Mouse (Mus musculus): ENCODE results near the gene Camk1d. TPM values are rescaled to one million over a fixed set of nuclear protein-coding genes. Genes with fewer than 3 reads are reported as not detected.

Camk1d gene
- polyA plus RNA-seq, 1 experiment from 2014 or later = 5.6 TPM

- 68% methylated on average over 7 of the region's 7 CpGs for WGBS
- Histone ChIP-seq H3K36me3 (ENCODE audit: control insufficient read depth, insufficient read depth, low read length) (no peaks in the 10 kb centered on the region), H3K27me3 (ENCODE audit: control insufficient read depth, insufficient read depth, low read length) (no peaks in the 10 kb centered on the region), H3K9me3 (ENCODE audit: control insufficient read depth, low read length) (no peaks in the 10 kb centered on the region), H3K4me3 (ENCODE audit: control insufficient read depth in 1 of 2, insufficient read depth in 1 of 2, low read depth in 1 of 2, low read length in 2 of 2) (no peak overlapping the region), H3K27ac (replicated peaks in 1 of 2; ENCODE audit: control insufficient read depth in 1 of 2, insufficient read depth in 1 of 2, low read depth in 2 of 2, low read length in 2 of 2) (no peak overlapping the region), H3K4me1 (ENCODE audit: control insufficient read depth in 2 of 2, insufficient read depth in 2 of 2, low read length in 2 of 2) (no peaks in the 10 kb centered on the region; a peak in 1 of 4 replicates), H3K4me2 (ENCODE audit: low read length) (no peak overlapping the region), H3K9ac (ENCODE audit: low read length) (no peak overlapping the region)
- no peak for ATAC-seq (ENCODE audit: insufficient number of reproducible peaks, insufficient read depth, low FRiP score, low read depth)
Observed at GRCm38 (mm10) chr2:5729931-5730330, 15.6 kb upstream of the Camk1d start.

- Histone ChIP-seq H3K36me3 (ENCODE audit: control insufficient read depth, insufficient read depth, low read length) (no peaks in the 10 kb centered on the region), H3K4me3 (ENCODE audit: control insufficient read depth in 1 of 2, insufficient read depth in 1 of 2, low read depth in 1 of 2, low read length in 2 of 2) (no peak overlapping the region), H3K4me2 (ENCODE audit: low read length) (no peak overlapping the region), H3K27ac (replicated peaks in 1 of 2; ENCODE audit: control insufficient read depth in 1 of 2, insufficient read depth in 1 of 2, low read depth in 2 of 2, low read length in 2 of 2) (no peak overlapping the region), H3K9me3 (ENCODE audit: control insufficient read depth, low read length) (no peaks in the 10 kb centered on the region), H3K27me3 (ENCODE audit: control insufficient read depth, insufficient read depth, low read length) (no peaks in the 10 kb centered on the region), H3K4me1 (ENCODE audit: control insufficient read depth in 2 of 2, insufficient read depth in 2 of 2, low read length in 2 of 2) (no peaks in the 10 kb centered on the region; a peak in 1 of 4 replicates), H3K9ac (ENCODE audit: low read length) (no peak overlapping the region)
- 31% methylated on average over 8 of the region's 8 CpGs for WGBS
- ATAC-seq (ENCODE audit: insufficient number of reproducible peaks, insufficient read depth, low FRiP score, low read depth) = no peak
Observed at GRCm38 (mm10) chr2:5725028-5725701, 10.8 kb upstream of the Camk1d start.

DNA sequence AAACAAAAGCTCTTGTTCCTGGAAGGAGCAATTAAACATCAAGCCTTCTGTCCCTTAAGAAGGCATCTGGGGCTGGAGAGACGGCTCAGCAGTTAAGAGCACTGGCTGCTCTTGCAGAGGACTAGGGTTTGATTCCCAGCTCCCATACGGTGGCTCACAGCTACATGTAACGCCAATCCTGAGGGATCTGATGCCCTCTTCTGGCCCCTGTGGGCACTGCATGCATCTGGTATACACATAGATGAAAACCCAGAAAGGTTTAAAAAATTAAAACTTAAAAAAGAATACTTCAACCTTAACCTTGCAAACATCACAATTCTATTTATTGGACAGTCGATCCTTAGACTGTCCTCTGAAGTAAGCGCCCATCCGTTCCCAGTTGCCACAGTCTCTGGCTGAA is 3.4 kb upstream of the Camk1d start:
- Histone ChIP-seq H3K4me2 (ENCODE audit: low read length) (no peak overlapping the region), H3K27ac (replicated peaks in 1 of 2; ENCODE audit: control insufficient read depth in 1 of 2, insufficient read depth in 1 of 2, low read depth in 2 of 2, low read length in 2 of 2) (no peak overlapping the region), H3K27me3 (ENCODE audit: control insufficient read depth, insufficient read depth, low read length) (peaks cover 13% of the 10 kb centered on the region), H3K36me3 (ENCODE audit: control insufficient read depth, insufficient read depth, low read length) (no peaks in the 10 kb centered on the region), H3K9me3 (ENCODE audit: control insufficient read depth, low read length) (peaks cover 6% of the 10 kb centered on the region), H3K9ac (ENCODE audit: low read length) (no peak overlapping the region), H3K4me1 (ENCODE audit: control insufficient read depth in 2 of 2, insufficient read depth in 2 of 2, low read length in 2 of 2) (peaks cover 6 to 8% of the 10 kb centered on the region in 2 experiments; a peak in 3 of 4 replicates), H3K4me3 (ENCODE audit: control insufficient read depth in 1 of 2, insufficient read depth in 1 of 2, low read depth in 1 of 2, low read length in 2 of 2) (no peak overlapping the region)
- no peak for ATAC-seq (ENCODE audit: insufficient number of reproducible peaks, insufficient read depth, low FRiP score, low read depth)
- 89% methylated on average over 6 of the region's 6 CpGs for WGBS

DNA sequence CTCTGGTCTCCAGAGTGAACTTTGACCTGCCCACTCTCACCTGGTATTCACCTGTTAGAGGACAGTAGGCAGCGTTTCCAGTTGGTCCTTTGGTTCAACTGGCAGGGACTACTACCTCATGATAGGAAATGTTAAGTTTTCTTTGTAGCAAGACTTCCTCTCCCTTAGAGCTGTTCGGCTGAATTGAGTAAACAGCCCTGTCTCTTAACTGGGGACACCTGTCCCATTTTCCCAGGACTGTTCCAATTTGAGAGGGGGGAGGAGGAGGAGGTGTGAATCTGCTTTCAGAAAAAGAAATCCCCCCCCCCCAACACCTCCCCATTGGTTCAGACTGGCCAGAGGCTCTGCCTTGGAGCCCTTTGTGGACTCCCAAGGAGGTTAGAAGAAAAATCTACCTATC is 1.2 kb upstream of the Camk1d start:
- no peak overlapping the region for H3K4me2 ChIP-seq (ENCODE audit: low read length)
- peaks cover 6 to 8% of the 10 kb centered on the region in 2 experiments; a peak in 3 of 4 replicates for H3K4me1 ChIP-seq (ENCODE audit: control insufficient read depth in 2 of 2, insufficient read depth in 2 of 2, low read length in 2 of 2)
- no peak overlapping the region for H3K4me3 ChIP-seq (ENCODE audit: control insufficient read depth in 1 of 2, insufficient read depth in 1 of 2, low read depth in 1 of 2, low read length in 2 of 2)
- H3K9ac ChIP-seq (ENCODE audit: low read length) = no peak overlapping the region
- H3K27me3 ChIP-seq (ENCODE audit: control insufficient read depth, insufficient read depth, low read length) = peaks cover 23% of the 10 kb centered on the region
- 38% methylated on average over 2 of the region's 2 CpGs for WGBS
- H3K27ac ChIP-seq (replicated peaks in 1 of 2; ENCODE audit: control insufficient read depth in 1 of 2, insufficient read depth in 1 of 2, low read depth in 2 of 2, low read length in 2 of 2) = no peak overlapping the region
- peaks cover 6% of the 10 kb centered on the region for H3K9me3 ChIP-seq (ENCODE audit: control insufficient read depth, low read length)
- H3K36me3 ChIP-seq (ENCODE audit: control insufficient read depth, insufficient read depth, low read length) = no peaks in the 10 kb centered on the region
- no peak for ATAC-seq (ENCODE audit: insufficient number of reproducible peaks, insufficient read depth, low FRiP score, low read depth)

GRCm38 (mm10) chr2:5715054-5715410 is 717 bp upstream of the Camk1d start:
- H3K4me2 ChIP-seq (ENCODE audit: low read length) = peak overlapping the region; percentile 99
- peak overlapping the region; percentile 72 for H3K9ac ChIP-seq (ENCODE audit: low read length)
- no peaks in the 10 kb centered on the region for H3K36me3 ChIP-seq (ENCODE audit: control insufficient read depth, insufficient read depth, low read length)
- H3K4me1 ChIP-seq (ENCODE audit: control insufficient read depth in 2 of 2, insufficient read depth in 2 of 2, low read length in 2 of 2) = peaks cover 6 to 8% of the 10 kb centered on the region in 2 experiments; a peak in 3 of 4 replicates
- H3K4me3 ChIP-seq (ENCODE audit: control insufficient read depth in 1 of 2, insufficient read depth in 1 of 2, low read depth in 1 of 2, low read length in 2 of 2) = peak overlapping the region; percentile 79 to 81
- H3K27me3 ChIP-seq (ENCODE audit: control insufficient read depth, insufficient read depth, low read length) = peaks cover 23% of the 10 kb centered on the region
- ATAC-seq (ENCODE audit: insufficient number of reproducible peaks, insufficient read depth, low FRiP score, low read depth) = no peak; the same call in 1 of the 2 replicates
- no peak overlapping the region for H3K27ac ChIP-seq (replicated peaks in 1 of 2; ENCODE audit: control insufficient read depth in 1 of 2, insufficient read depth in 1 of 2, low read depth in 2 of 2, low read length in 2 of 2)
- WGBS = 1% methylated on average over 19 of the region's 19 CpGs
- H3K9me3 ChIP-seq (ENCODE audit: control insufficient read depth, low read length) = peaks cover 6% of the 10 kb centered on the region

GRCm38 (mm10) chr2:5713325-5714210 is 747 bp downstream of the Camk1d start:
- Histone ChIP-seq H3K27ac (replicated peaks in 1 of 2; ENCODE audit: control insufficient read depth in 1 of 2, insufficient read depth in 1 of 2, low read depth in 2 of 2, low read length in 2 of 2) (no peak overlapping the region), H3K4me2 (ENCODE audit: low read length) (peak overlapping the region; percentile 99), H3K4me3 (ENCODE audit: control insufficient read depth in 1 of 2, insufficient read depth in 1 of 2, low read depth in 1 of 2, low read length in 2 of 2) (peak overlapping the region; percentile 79 to 81), H3K4me1 (ENCODE audit: control insufficient read depth in 2 of 2, insufficient read depth in 2 of 2, low read length in 2 of 2) (peaks cover 6 to 8% of the 10 kb centered on the region in 2 experiments; a peak in 3 of 4 replicates), H3K9ac (ENCODE audit: low read length) (peak overlapping the region; percentile 72), H3K9me3 (ENCODE audit: control insufficient read depth, low read length) (peaks cover 6% of the 10 kb centered on the region), H3K27me3 (ENCODE audit: control insufficient read depth, insufficient read depth, low read length) (peaks cover 23% of the 10 kb centered on the region), H3K36me3 (ENCODE audit: control insufficient read depth, insufficient read depth, low read length) (no peaks in the 10 kb centered on the region)
- under 1% methylated on average over 48 of the region's 49 CpGs for WGBS
- ATAC-seq (ENCODE audit: insufficient number of reproducible peaks, insufficient read depth, low FRiP score, low read depth) = no peak

GRCm38 (mm10) chr2:5712255-5712654 is 2.1 kb downstream of the Camk1d start:
- Histone ChIP-seq H3K36me3 (ENCODE audit: control insufficient read depth, insufficient read depth, low read length) (no peaks in the 10 kb centered on the region), H3K4me2 (ENCODE audit: low read length) (no peak overlapping the region), H3K4me3 (ENCODE audit: control insufficient read depth in 1 of 2, insufficient read depth in 1 of 2, low read depth in 1 of 2, low read length in 2 of 2) (no peak overlapping the region), H3K27me3 (ENCODE audit: control insufficient read depth, insufficient read depth, low read length) (peaks cover 23% of the 10 kb centered on the region), H3K27ac (replicated peaks in 1 of 2; ENCODE audit: control insufficient read depth in 1 of 2, insufficient read depth in 1 of 2, low read depth in 2 of 2, low read length in 2 of 2) (no peak overlapping the region), H3K9ac (ENCODE audit: low read length) (no peak overlapping the region), H3K4me1 (ENCODE audit: control insufficient read depth in 2 of 2, insufficient read depth in 2 of 2, low read length in 2 of 2) (peaks cover 6 to 8% of the 10 kb centered on the region in 2 experiments; a peak in 3 of 4 replicates), H3K9me3 (ENCODE audit: control insufficient read depth, low read length) (peaks cover 1% of the 10 kb centered on the region; the same call in 1 of the 2 replicates)
- 57% methylated on average over 7 of the region's 7 CpGs for WGBS
- no peak for ATAC-seq (ENCODE audit: insufficient number of reproducible peaks, insufficient read depth, low FRiP score, low read depth)

All from heart, embryonic 14.5 days (tissue).